Comparison of ENCODE assay signal across 12 mouse cellular contexts in genomic region chr12:83309031-83309804, GRCm38 (mm10).
DNase-seq lines count a peak whose midpoint lies in the region; ATAC-seq and TF ChIP-seq lines count a peak whose summit lies in the region.
"Had no signal": no experiment of that assay in that cellular context is flagged by ENCODE, and none has a peak within 500 bp of the region (broad histone marks: within the 10 kb centered on the region; RNA-seq: fewer than 3 reads in every experiment).

No protein-coding gene starts in this region.

- no peak overlapping the region for H3K4me2 ChIP-seq in neural tube, embryonic 11.5 days (ENCODE audit: low read depth)
- no peak overlapping the region for H3K4me2 ChIP-seq in neural tube, embryonic 15.5 days
- no peak overlapping the region for H3K4me2 ChIP-seq in forebrain, embryonic 14.5 days (ENCODE audit: low read length)
- H3K4me2 ChIP-seq: embryonic facial prominence, embryonic 15.5 days had no signal

- no peak for TF ChIP-seq POLR2A in bone marrow, adult 2 months (IDR thresholded peaks at IDR 0.05; ENCODE audit: borderline replicate concordance, control insufficient read depth, low read depth, low read length)

- 81% methylated on average over 11 of the region's 11 CpGs for WGBS in neural tube, embryonic 11.5 days
- WGBS in neural tube, embryonic 15.5 days, result 79% methylated on average over 11 of the region's 11 CpGs
- 79% methylated on average over 11 of the region's 11 CpGs for WGBS in bone marrow, adult 2 months
- 90% methylated on average over 11 of the region's 11 CpGs for WGBS in forebrain, embryonic 14.5 days

- ATAC-seq in neural tube, embryonic 11.5 days (ENCODE audit: insufficient read depth, low FRiP score, low TSS enrichment), result no peak
- ATAC-seq in neural tube, embryonic 15.5 days (ENCODE audit: low FRiP score), result no peak
- no peak for ATAC-seq in forebrain, embryonic 14.5 days

- no peaks in the 10 kb centered on the region for H3K27me3 ChIP-seq in neural tube, embryonic 11.5 days (ENCODE audit: control insufficient read depth, insufficient read depth, low read length)
- no peaks in the 10 kb centered on the region for H3K27me3 ChIP-seq in neural tube, embryonic 15.5 days (replicated peaks)
- no peaks in the 10 kb centered on the region for H3K27me3 ChIP-seq in forebrain, embryonic 14.5 days (replicated peaks; ENCODE audit: control insufficient read depth, insufficient read depth, low read length)
- H3K27me3 ChIP-seq: embryonic facial prominence, embryonic 15.5 days had no signal

- no peak overlapping the region for H3K4me3 ChIP-seq in neural tube, embryonic 11.5 days (ENCODE audit: low read depth, low read length)
- no peak overlapping the region for H3K4me3 ChIP-seq in neural tube, embryonic 15.5 days (replicated peaks)
- H3K4me3 ChIP-seq in bone marrow, adult 2 months (replicated peaks; ENCODE audit: control insufficient read depth, low read depth, low read length), result no peak overlapping the region
- no peak overlapping the region for H3K4me3 ChIP-seq in forebrain, embryonic 14.5 days (ENCODE audit: low read depth, low read length)
- H3K4me3 ChIP-seq: embryonic facial prominence, embryonic 15.5 days had no signal

- no peaks in the 10 kb centered on the region for H3K4me1 ChIP-seq in neural tube, embryonic 11.5 days (ENCODE audit: control insufficient read depth, insufficient read depth, low read length)
- H3K4me1 ChIP-seq in neural tube, embryonic 15.5 days, result peaks cover 7% of the 10 kb centered on the region
- no peaks in the 10 kb centered on the region; the same call in 1 of the 2 replicates for H3K4me1 ChIP-seq in bone marrow, adult 2 months (ENCODE audit: control insufficient read depth, insufficient read depth, low read length)
- no peaks in the 10 kb centered on the region for H3K4me1 ChIP-seq in forebrain, embryonic 14.5 days (ENCODE audit: control insufficient read depth, insufficient read depth, low read length)
- H3K4me1 ChIP-seq: embryonic facial prominence, embryonic 15.5 days had no signal

- no peak overlapping the region for H3K9ac ChIP-seq in neural tube, embryonic 11.5 days (ENCODE audit: low read length)
- H3K9ac ChIP-seq in neural tube, embryonic 15.5 days (replicated peaks), result no peak overlapping the region
- H3K9ac ChIP-seq in forebrain, embryonic 14.5 days (ENCODE audit: low read length), result no peak overlapping the region
- H3K9ac ChIP-seq: embryonic facial prominence, embryonic 15.5 days had no signal

- H3K27ac ChIP-seq in neural tube, embryonic 11.5 days (ENCODE audit: low read depth, low read length), result no peak overlapping the region
- H3K27ac ChIP-seq in neural tube, embryonic 15.5 days (replicated peaks), result no peak overlapping the region
- peak overlapping the region; percentile 34 for H3K27ac ChIP-seq in bone marrow, adult 2 months (ENCODE audit: control insufficient read depth, insufficient read depth, low read depth, low read length, poor library complexity)
- H3K27ac ChIP-seq in forebrain, embryonic 14.5 days (ENCODE audit: low read depth, low read length), result no peak overlapping the region
- H3K27ac ChIP-seq: embryonic facial prominence, embryonic 15.5 days had no signal

- H3K9me3 ChIP-seq in neural tube, embryonic 11.5 days (ENCODE audit: control insufficient read depth, low read length), result no peaks in the 10 kb centered on the region
- no peaks in the 10 kb centered on the region for H3K9me3 ChIP-seq in neural tube, embryonic 15.5 days (replicated peaks)
- no peaks in the 10 kb centered on the region for H3K9me3 ChIP-seq in forebrain, embryonic 14.5 days (replicated peaks; ENCODE audit: control insufficient read depth, low read length)
- H3K9me3 ChIP-seq: embryonic facial prominence, embryonic 15.5 days had no signal

- TF ChIP-seq CTCF in bone marrow, adult 2 months (IDR thresholded peaks at IDR 0.05; ENCODE audit: control insufficient read depth, insufficient read depth, low read length), result 0 out of 2 replicates have a peak, but pooled peaks have one; percentile 3

- H3K36me3 ChIP-seq in neural tube, embryonic 11.5 days (ENCODE audit: control insufficient read depth, insufficient read depth, low read length), result no peaks in the 10 kb centered on the region
- no peaks in the 10 kb centered on the region for H3K36me3 ChIP-seq in neural tube, embryonic 15.5 days
- no peaks in the 10 kb centered on the region for H3K36me3 ChIP-seq in forebrain, embryonic 14.5 days (ENCODE audit: control insufficient read depth, insufficient read depth, low read length)
- H3K36me3 ChIP-seq: embryonic facial prominence, embryonic 15.5 days had no signal

- peak; percentile 9 for DNase-seq in neural tube, embryonic 11.5 days (ENCODE audit: low spot score)
- DNase-seq in liver, result peak; percentile 82
- DNase-seq in spleen, postnatal 36 days (ENCODE audit: low spot score in 2 of 2), result peak; percentile 38 to 64
- DNase-seq in forebrain, embryonic 14.5 days (ENCODE audit: low spot score), result no peak
- no peak for DNase-seq in thymus, postnatal 10 days (ENCODE audit: low spot score in 2 of 2)
- DNase-seq: cerebellum, adult 2 months; heart, adult 11 months; kidney, postnatal 36 days; thymus, postnatal 4 days had no signal

Comparison
In these comparisons a context has a peak if more than half of its experiments do, and no peak if none do; other contexts are left out.
1. DNase-seq: peak in neural tube, embryonic 11.5 days (single experiment), liver (single experiment) and spleen, postnatal 36 days (2 of 2); none in forebrain, embryonic 14.5 days (single experiment) and thymus, postnatal 10 days (0 of 2).